Mouse (Mus musculus) embryonic fibroblast, embryonic 13.5 days (primary cell): ENCODE measurements around the gene Rpsa. TPM values are rescaled to one million over a fixed set of nuclear protein-coding genes. Genes with fewer than 3 reads are reported as not detected.

Experiments
- H3K27ac ChIP-seq: 2 replicates; pipeline ENCODE4 v1.5.1; 2012; ENCODE audit warnings: low read length, control low read depth, inconsistent platforms; ENCODE audit not compliant: insufficient read depth
- H3K4me1 ChIP-seq: 2 replicates; pipeline ENCODE4 v1.6.1; 2011; ENCODE audit warnings: low read length; ENCODE audit not compliant: control insufficient read depth, insufficient read depth
- H3K4me3 ChIP-seq: 2 replicates; pipeline ENCODE4 v1.5.1; 2011; ENCODE audit warnings: mild to moderate bottlenecking, control low read depth, low read length; ENCODE audit not compliant: insufficient read depth
- CTCF ChIP-seq: IDR thresholded peaks from 2 replicates; pipeline ENCODE4 v1.5.1; 2011; ENCODE audit warnings: mild to moderate bottlenecking, control low read depth, low read length, moderate library complexity, borderline replicate concordance; ENCODE audit not compliant: insufficient read depth
- POLR2A ChIP-seq: IDR thresholded peaks from 2 replicates; pipeline ENCODE4 v1.6.1; 2011; ENCODE audit warnings: low read depth, mild to moderate bottlenecking, control low read depth, low read length, moderate library complexity
- polyA plus RNA-seq: library from polyadenylated mRNA; stranded (reverse); fragments of >200 nt; gene quantifications from 2 replicates; pipeline ENCODE4 v1.2.4, GENCODE M21; 2011; ENCODE audit warnings: low read depth; ENCODE audit not compliant: missing spikeins, insufficient read length

Gene Rpsa
- polyA plus RNA-seq, 1 experiment = 2,643 TPM

DNA sequence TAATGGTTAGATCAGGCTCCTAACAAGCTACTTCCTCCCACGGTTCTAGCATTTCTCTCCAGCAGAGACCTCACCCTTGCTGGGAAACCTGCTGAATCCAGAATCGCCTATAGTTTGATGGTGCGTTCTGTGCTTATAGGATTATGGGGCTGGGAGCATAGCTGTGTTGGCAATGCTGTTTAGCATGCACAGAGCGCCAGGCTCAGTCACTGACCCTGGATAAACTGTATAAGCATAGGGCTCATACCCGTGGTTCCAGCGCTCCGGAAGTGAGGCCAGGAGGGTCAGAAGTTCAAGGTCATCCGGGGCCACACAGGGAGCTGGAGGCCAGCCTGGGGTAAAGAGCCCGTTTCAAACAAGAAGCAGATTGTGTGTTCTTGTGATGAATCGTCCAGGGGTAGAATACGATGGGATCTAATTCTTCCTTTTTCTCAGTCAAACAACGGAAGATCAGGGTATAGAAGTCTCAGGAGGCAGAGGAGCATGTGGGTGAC lies 24.5 kb downstream of the Rpsa start:
- Histone ChIP-seq H3K4me1 (no peaks in the 10 kb centered on the region), H3K4me3 (no peak overlapping the region), H3K27ac (no peak overlapping the region)
- TF ChIP-seq POLR2A (no peak), CTCF (no peak)

DNA sequence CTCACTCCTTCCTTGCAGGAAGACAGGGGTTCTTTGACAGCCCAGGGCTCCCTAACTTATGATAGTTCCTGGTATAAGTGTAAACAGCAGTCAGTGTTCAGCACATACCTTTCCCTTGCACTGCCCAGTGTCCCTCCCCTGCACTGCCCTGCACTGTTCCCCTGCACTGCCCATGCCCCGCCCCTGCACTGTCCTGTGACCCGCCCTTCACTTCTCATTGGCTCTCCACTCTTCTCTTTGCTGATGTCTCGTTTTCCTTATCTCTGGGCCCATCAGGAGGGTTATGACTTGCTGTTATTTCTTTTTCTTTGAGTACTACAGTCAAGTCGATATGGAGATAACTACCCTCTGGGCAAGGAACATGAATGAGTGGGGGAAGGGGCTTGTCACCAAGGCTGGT lies 30.6 kb downstream of the Rpsa start:
- no peak overlapping the region for H3K27ac ChIP-seq
- TF ChIP-seq POLR2A = no peak
- TF ChIP-seq CTCF = no peak
- H3K4me1 ChIP-seq = no peaks in the 10 kb centered on the region
- H3K4me3 ChIP-seq = no peak overlapping the region

DNA sequence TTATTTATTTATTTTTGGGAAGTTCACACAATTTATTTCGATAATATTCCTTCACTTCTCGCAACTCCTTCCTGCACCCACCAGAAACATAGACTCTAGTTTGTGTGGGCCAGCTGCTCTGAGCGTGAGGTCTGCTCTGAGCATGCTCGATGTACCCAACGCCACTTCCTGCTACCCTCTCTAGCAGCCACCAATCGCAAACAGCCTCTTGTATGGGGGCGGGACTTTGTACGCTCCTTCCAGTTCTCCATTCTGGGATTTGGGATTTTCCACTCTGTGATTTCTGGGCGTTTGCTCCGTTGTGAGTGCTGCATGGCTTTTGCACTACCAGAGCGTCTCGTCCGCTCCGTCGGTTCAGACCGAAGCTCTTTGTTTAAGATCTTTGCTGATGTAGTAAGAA lies 36.4 kb downstream of the Rpsa start:
- no peak for TF ChIP-seq CTCF
- no peak for TF ChIP-seq POLR2A
- no peak overlapping the region for H3K4me3 ChIP-seq
- H3K4me1 ChIP-seq = no peaks in the 10 kb centered on the region
- no peak overlapping the region for H3K27ac ChIP-seq

DNA sequence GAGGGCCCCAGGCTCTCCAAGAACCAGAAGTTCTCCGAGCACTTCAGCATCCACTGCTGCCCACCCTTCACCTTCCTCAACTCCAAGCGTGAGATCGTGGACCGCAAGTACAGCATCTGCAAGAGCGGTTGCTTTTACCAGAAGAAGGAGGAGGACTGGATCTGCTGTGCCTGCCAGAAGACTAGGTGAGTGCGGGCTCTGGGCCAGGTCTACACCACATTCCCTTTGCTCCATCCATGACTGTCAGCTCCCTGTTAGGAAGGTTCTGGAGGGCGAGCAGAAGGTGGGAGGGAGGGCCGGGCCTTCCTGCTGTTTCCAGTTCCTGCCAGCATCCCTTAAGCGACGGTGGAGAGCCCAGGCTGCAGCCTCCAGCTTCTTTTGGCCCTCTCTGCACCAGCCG lies 40.3 kb downstream of the Rpsa start:
- Histone ChIP-seq H3K4me1 (no peaks in the 10 kb centered on the region), H3K4me3 (no peak overlapping the region), H3K27ac (no peak overlapping the region)
- TF ChIP-seq CTCF (no peak), POLR2A (no peak)

DNA sequence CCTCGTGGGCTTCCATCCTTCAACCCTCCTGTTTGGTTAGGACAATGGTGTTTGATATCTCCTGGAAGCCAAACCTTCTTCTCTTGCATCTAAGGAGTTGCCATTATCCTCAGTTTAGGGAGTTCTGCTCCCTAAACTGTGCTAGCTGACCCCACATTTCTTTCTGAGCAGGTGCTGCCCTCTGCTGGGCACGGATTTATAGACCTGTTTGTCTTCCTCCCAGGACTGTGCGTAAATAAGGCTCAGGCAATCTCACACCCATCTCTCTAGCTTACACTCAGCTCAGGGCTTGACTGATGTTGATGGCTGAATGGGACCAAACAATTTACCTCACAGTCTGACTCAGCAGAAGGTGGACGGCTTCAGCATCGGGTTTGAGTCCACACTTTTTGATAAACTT lies 43.8 kb downstream of the Rpsa start:
- TF ChIP-seq CTCF = no peak
- TF ChIP-seq POLR2A = no peak
- no peak overlapping the region for H3K27ac ChIP-seq
- no peak overlapping the region for H3K4me3 ChIP-seq
- H3K4me1 ChIP-seq = no peaks in the 10 kb centered on the region

DNA sequence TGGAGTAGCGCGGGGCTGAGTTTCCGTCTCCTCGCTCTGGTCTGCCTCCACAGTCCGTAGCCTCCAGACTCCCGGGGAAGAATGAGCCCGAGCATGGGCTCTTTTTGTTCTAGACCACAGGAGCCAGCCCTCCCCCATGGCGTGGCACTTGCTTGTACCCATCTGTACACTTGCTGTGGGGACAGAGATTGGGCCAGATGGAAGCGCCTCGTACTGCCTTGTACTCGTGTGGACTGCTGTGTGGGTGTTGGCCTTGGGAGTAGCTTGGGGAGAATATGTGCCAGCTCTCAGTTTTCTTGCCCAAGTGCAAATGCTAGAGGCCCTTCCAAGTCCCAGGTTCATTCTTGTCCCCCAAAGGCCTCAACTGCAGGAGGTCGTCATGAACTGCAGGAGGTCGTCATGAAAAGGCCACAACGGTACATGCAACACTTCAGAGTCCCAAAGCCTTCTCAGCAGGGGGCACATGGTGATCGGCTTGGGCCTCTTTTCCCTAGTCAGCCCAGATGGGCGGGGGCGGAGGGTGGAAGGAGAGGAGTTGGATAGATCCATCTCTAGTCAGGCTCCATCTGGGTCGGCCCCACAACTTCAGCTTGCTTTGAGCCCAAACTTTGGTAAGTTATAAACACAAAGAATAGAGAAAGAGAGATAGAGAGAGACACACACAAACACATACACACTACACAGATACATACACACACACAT lies 47.1 kb downstream of the Rpsa start:
- Histone ChIP-seq H3K4me3 (no peak overlapping the region), H3K27ac (no peak overlapping the region), H3K4me1 (no peaks in the 10 kb centered on the region)
- TF ChIP-seq POLR2A = no peak
- no peak for TF ChIP-seq CTCF

DNA sequence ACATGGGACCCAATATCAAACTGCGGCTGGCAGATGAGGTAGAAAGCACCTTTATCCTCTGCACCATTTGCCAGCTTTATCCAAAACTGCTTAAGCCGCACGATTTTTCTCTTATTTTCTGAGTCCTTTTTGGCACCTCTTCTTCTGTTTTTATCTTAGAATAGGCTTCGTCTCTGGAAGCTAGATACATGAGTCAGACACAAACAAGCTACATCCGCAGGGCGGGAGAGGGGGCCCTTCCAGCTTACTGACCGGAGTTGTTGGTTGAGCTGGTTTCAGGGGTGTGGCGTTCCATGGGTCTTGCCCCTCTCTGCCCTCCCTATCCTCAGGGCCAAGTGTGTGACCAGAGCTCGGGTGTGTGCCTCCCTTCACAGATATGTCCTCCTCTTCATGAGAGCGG lies 51.3 kb downstream of the Rpsa start:
- Histone ChIP-seq H3K4me1 (no peaks in the 10 kb centered on the region), H3K4me3 (no peak overlapping the region), H3K27ac (no peak overlapping the region)
- TF ChIP-seq POLR2A (no peak), CTCF (no peak)

Other genes with a start within 250 kb of the Rpsa start
- gene Wdr48, start 232.8 kb upstream of the Rpsa start, polyA plus RNA-seq = 66.1 and 67.7 TPM in 2 replicates
- 7.4 and 10.5 TPM in 2 replicates for gene Gorasp1, start 190.1 kb upstream of the Rpsa start, polyA plus RNA-seq
- gene Ttc21a, start 190.1 kb upstream of the Rpsa start, polyA plus RNA-seq = not detected in 2 replicates
- gene Csrnp1, start 143.0 kb upstream of the Rpsa start, polyA plus RNA-seq = 17.7 and 20.1 TPM in 2 replicates
- gene Xirp1, start 104.1 kb upstream of the Rpsa start, polyA plus RNA-seq = not detected in 2 replicates
- gene Cx3cr1, start 57.8 kb upstream of the Rpsa start, polyA plus RNA-seq = 0.13 and 2.9 TPM in 2 replicates
- not detected in 2 replicates for gene Ccr8, start 35.6 kb upstream of the Rpsa start, polyA plus RNA-seq
- gene Slc25a38, start 17.3 kb upstream of the Rpsa start, polyA plus RNA-seq = 16.5 and 17.1 TPM in 2 replicates
- not detected in 2 replicates for gene Mobp, start 22.0 kb downstream of the Rpsa start, polyA plus RNA-seq
- not detected in 2 replicates for gene Myrip, start 173.8 kb downstream of the Rpsa start, polyA plus RNA-seq